Mouse (Mus musculus) retina, embryonic 14.5 days (tissue): ENCODE results near the gene Slc34a3.

ENCODE experiments used
- DNase-seq: peaks from one replicate; pipeline ENCODE4 v3.0.0-alpha.2; 2015; ENCODE audit warnings: low spot score

Gene Slc34a3

GRCm38 (mm10) chr2:25193330-25193770, 40.8 kb downstream of the Slc34a3 start:
- peak; percentile 96 for DNase-seq

- DNase-seq, result no peak
Observed at GRCm38 (mm10) chr2:25187841-25188240, 46.3 kb downstream of the Slc34a3 start.

- no peak for DNase-seq
Observed at GRCm38 (mm10) chr2:25186575-25186930, 47.6 kb downstream of the Slc34a3 start.

- DNase-seq, result peak; percentile 87
Observed at GRCm38 (mm10) chr2:25185625-25186574, 48.3 kb downstream of the Slc34a3 start.

GRCm38 (mm10) chr2:25184496-25184895, 49.7 kb downstream of the Slc34a3 start:
- no peak for DNase-seq

GRCm38 (mm10) chr2:25183336-25183735, 50.8 kb downstream of the Slc34a3 start:
- DNase-seq, result no peak

- DNase-seq, result peak; percentile 42
Observed at GRCm38 (mm10) chr2:25182664-25183063, 51.5 kb downstream of the Slc34a3 start.

GRCm38 (mm10) chr2:25181891-25182397, 52.2 kb downstream of the Slc34a3 start:
- peak; percentile 58 for DNase-seq

GRCm38 (mm10) chr2:25180973-25181890, 52.9 kb downstream of the Slc34a3 start:
- DNase-seq, result peak; percentile 83

- DNase-seq, result peak; percentile 96
Observed at GRCm38 (mm10) chr2:25180478-25180903, 53.7 kb downstream of the Slc34a3 start, which contains the start of gene Nrarp. TSS of gene Nrarp (plus strand) at chr2:25180758.

- DNase-seq, result no peak
Observed at GRCm38 (mm10) chr2:25179566-25180217, 54.5 kb downstream of the Slc34a3 start.
